Mouse (Mus musculus): ENCODE results near the gene Lhx4.

The Lhx4 gene

GRCm38 (mm10) chr1:155703191-155703680 lies 48.2 kb downstream of the Lhx4 start:
- no peak for DNase-seq (ENCODE audit: low spot score in 2 of 2)

GRCm38 (mm10) chr1:155700886-155701285 lies 50.6 kb downstream of the Lhx4 start:
- no peak for DNase-seq (ENCODE audit: low spot score in 2 of 2)

- peak in 1 of 2 experiments; percentile 18 for DNase-seq (ENCODE audit: low spot score in 2 of 2)
Observed at GRCm38 (mm10) chr1:155698373-155699159, 52.9 kb downstream of the Lhx4 start.

DNA sequence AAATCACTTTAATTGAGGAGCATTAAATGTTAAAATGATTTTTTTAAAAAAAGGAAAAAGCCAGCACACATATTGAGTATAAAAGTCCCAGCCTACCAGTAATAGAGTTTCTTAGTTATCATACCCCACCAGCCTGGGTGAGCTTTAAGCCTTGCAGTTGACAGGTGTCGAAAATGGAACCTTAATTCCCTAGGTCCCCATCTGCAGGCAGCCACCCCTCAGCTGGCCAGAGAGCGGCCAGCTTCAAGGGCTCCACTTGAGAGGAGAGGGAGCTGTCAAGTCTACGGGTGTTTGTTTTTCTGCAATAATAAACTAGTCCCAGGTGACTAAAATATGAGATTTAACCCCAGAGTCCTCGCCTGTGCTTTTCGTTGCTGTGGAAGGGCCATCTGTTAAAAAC lies 58.0 kb downstream of the Lhx4 start:
- DNase-seq (ENCODE audit: low spot score in 2 of 2) = no peak

DNA sequence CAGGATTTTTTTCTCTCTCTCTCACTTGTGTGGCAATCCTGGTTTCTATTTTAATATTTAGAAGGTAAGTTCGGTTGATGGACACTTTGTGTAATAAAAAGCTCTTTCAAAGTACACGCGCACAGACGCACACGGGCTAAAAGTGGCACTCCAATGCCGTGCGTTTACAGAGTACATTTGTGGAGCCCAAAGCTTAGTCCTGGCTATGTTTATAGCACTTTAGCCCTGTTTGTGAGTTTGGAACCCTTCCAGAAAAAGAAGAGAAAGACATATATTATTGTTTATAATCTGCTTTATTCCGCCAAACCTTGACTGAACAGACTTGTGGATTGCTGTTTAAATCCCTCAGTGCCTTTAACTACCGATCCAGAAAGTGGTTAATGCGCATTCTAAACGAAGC lies 58.5 kb downstream of the Lhx4 start:
- no peak for DNase-seq (ENCODE audit: low spot score in 2 of 2)

GRCm38 (mm10) chr1:155692230-155692629 lies 59.3 kb downstream of the Lhx4 start:
- no peak for DNase-seq (ENCODE audit: low spot score in 2 of 2)

GRCm38 (mm10) chr1:155689558-155689957 lies 61.9 kb downstream of the Lhx4 start:
- no peak for DNase-seq (ENCODE audit: low spot score in 2 of 2)

DNA sequence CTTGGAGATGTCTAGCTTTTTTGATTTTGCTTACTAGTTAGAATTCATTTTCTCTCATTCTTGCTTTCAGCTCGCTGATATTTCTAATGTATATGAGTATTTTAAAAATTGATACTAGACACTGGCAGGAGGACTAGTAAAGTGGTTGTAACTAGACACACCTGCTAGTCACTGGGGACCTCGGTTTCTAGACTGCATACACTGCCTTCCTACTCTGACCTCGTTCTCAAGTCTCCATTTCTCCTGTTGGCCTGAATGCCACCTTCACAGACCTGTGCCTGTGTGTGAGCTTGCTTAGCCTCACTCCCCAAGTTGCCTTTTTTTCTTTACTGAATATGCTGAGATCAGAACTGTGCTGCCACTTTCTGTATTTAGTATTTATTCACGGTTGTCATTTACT lies 62.3 kb downstream of the Lhx4 start:
- no peak for DNase-seq (ENCODE audit: low spot score in 2 of 2)

GRCm38 (mm10) chr1:155686816-155687215 lies 64.7 kb downstream of the Lhx4 start:
- DNase-seq (ENCODE audit: low spot score in 2 of 2) = no peak

DNA sequence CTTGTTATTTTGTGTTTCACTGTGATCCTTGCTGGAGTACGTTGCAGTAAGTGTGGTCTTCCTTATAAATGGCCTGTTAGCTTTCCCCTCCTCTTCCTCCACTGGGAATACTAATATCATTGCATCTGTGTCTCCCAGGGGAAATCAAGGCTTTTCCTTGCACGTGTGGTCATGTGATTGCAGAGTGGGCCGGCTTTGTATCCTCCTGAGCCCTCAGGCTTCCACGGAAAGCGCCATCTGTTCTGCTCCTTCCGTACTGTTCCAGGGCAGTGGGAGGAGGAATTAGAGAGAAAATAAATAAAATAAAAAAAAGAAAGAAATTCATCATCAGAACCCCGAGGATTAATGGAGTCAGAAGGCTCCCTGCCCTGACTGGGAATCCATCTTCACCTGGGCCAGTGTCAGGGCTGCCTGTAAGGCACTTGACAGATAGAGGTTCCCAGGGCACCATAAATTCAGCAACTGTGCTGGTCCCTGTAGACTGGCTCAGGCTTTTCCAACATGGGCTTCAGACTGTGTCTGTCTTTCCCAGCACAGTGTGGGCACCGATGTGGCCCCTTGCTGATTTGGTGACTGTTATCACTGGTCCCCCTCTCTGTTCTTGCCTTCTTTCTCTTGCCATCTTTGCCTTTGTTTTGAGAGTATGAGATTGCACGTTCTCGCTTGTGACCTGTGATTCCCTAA lies 70.2 kb downstream of the Lhx4 start:
- no peak for DNase-seq (ENCODE audit: low spot score in 2 of 2)

GRCm38 (mm10) chr1:155675570-155675969 lies 75.9 kb downstream of the Lhx4 start:
- no peak for DNase-seq (ENCODE audit: low spot score in 2 of 2)

GRCm38 (mm10) chr1:155663994-155664393 lies 87.5 kb downstream of the Lhx4 start:
- DNase-seq (ENCODE audit: low spot score in 2 of 2) = no peak

GRCm38 (mm10) chr1:155656321-155656720 lies 95.2 kb downstream of the Lhx4 start:
- DNase-seq (ENCODE audit: low spot score in 2 of 2) = no peak

DNA sequence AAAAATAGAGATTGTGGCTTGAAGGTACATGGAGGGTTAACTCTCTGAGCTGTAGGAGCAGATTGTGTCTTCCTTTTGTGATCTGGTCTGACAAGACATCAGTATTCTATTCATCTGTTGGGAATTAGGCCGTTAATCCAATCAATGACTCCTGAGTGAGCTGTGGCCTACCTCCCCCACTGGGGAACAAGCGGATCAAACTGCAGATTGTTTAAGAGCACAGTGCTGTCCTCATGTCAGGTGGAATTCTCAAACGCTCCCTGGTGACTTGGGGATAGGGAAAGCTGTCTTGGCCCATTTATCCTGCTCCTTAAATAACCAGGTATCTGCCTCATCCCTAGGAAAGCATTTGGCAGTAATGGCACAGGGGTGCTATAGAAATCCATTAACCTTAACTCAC lies 96.5 kb downstream of the Lhx4 start:
- DNase-seq (ENCODE audit: low spot score in 2 of 2) = no peak

DNA sequence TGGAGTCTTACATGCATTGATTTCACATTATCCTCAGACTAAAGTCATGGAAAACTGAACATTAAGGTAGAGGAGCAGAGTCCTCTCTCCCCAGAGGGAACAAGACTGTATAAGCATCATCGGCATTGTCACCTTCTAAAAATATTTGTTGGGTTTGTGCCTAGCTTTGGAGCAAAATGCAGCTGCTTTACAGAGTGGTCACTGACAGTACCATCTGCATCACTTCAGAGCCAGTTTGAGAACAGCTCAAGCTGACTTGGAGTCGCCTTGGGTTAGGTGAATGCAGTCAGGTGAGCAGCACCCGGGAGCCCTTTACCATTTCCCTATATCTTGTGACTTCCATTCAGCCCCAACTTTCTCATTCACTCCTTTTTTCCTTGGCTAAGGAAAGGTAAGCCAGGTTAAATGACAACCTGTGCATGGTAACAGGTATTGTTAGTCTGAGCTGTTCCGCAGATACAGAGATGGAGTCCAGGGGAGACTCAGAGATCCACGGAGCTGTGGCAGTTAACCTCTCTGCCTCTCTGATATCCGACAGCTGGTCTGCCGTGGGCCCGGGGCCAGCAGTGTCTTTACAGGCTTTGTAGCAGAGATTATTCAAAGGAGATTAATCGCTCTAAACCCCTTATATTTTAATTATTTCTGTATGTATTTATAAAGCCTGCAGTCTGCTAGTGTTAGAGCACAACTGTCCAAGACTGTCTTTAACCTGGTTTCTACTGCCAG lies 101.2 kb downstream of the Lhx4 start:
- no peak for DNase-seq (ENCODE audit: low spot score in 2 of 2)

Measured in frontal cortex, postnatal 14 days (tissue).